Mouse (Mus musculus) hindbrain, embryonic 12.5 days (tissue): ENCODE results near the gene Bhmt2. TPM values are rescaled to one million over a fixed set of nuclear protein-coding genes. Genes with fewer than 3 reads are reported as not detected.

ENCODE experiments used
- polyA plus RNA-seq: library from polyadenylated mRNA; unstranded; fragments of >200 nt; fragmentation: Nextera tagmentation; extraction: Ambion mirVana; gene quantifications from 2 replicates; pipeline ENCODE4 v1.2.1, GENCODE M21; 2016

Bhmt2 gene
- polyA plus RNA-seq, 1 experiment from 2014 or later, result not detected

Other genes starting within 250 kb of the Bhmt2 start
- gene Jmy, start 174.5 kb downstream of the Bhmt2 start, polyA plus RNA-seq, result 10.6 TPM in 2 replicates
- 0.43 and 0.56 TPM in 2 replicates for gene Bhmt, start 36.3 kb downstream of the Bhmt2 start, polyA plus RNA-seq
- 0.36 and 0.42 TPM in 2 replicates for gene Dmgdh, start 131 bp upstream of the Bhmt2 start, polyA plus RNA-seq
- 8.8 and 9.5 TPM in 2 replicates for gene Arsb, start 97.3 kb upstream of the Bhmt2 start, polyA plus RNA-seq